Mouse (Mus musculus) cerebellum, adult 11-12 months (tissue): ENCODE data around the gene Dnase1.
"Not testable (repeated sequence)": the region's sequence is repeated elsewhere in the genome, so short reads cannot be mapped to it uniquely, and the experiment has no call there.

ENCODE experiments used
- DNase-seq: peaks from one replicate; pipeline ENCODE4 v3.0.0; 2022

Gene Dnase1

GRCm38 (mm10) chr16:4052601-4053000 lies 15.9 kb downstream of the Dnase1 start:
- DNase-seq: no peak

- DNase-seq: no peak
Measured at GRCm38 (mm10) chr16:4053811-4054210, 17.1 kb downstream of the Dnase1 start.

GRCm38 (mm10) chr16:4064945-4065344 lies 28.2 kb downstream of the Dnase1 start:
- DNase-seq: no peak

- no peak for DNase-seq
Measured at GRCm38 (mm10) chr16:4068588-4068987, 31.8 kb downstream of the Dnase1 start.

GRCm38 (mm10) chr16:4074297-4074696 lies 37.6 kb downstream of the Dnase1 start:
- no peak for DNase-seq

GRCm38 (mm10) chr16:4074836-4075235 lies 38.1 kb downstream of the Dnase1 start:
- DNase-seq: no peak

- peak; percentile 91 for DNase-seq
Measured at GRCm38 (mm10) chr16:4077384-4078061, 40.8 kb downstream of the Dnase1 start, which contains the start of gene Trap1. Gene Trap1 (minus strand): TSS chr16:4077827.

GRCm38 (mm10) chr16:4078302-4078701 lies 41.6 kb downstream of the Dnase1 start:
- DNase-seq: not testable (repeated sequence)

- no peak for DNase-seq
Measured at GRCm38 (mm10) chr16:4079656-4080055, 42.9 kb downstream of the Dnase1 start.

GRCm38 (mm10) chr16:4080419-4080818 lies 43.7 kb downstream of the Dnase1 start:
- not testable (repeated sequence) for DNase-seq

GRCm38 (mm10) chr16:4085051-4085450 lies 48.3 kb downstream of the Dnase1 start:
- DNase-seq: no peak

- no peak for DNase-seq
Measured at GRCm38 (mm10) chr16:4085851-4086387, 49.2 kb downstream of the Dnase1 start.

GRCm38 (mm10) chr16:4087214-4087913 lies 50.6 kb downstream of the Dnase1 start:
- DNase-seq: no peak
